ENCODE assay signal across 25 mouse cellular contexts in the genomic region with DNA sequence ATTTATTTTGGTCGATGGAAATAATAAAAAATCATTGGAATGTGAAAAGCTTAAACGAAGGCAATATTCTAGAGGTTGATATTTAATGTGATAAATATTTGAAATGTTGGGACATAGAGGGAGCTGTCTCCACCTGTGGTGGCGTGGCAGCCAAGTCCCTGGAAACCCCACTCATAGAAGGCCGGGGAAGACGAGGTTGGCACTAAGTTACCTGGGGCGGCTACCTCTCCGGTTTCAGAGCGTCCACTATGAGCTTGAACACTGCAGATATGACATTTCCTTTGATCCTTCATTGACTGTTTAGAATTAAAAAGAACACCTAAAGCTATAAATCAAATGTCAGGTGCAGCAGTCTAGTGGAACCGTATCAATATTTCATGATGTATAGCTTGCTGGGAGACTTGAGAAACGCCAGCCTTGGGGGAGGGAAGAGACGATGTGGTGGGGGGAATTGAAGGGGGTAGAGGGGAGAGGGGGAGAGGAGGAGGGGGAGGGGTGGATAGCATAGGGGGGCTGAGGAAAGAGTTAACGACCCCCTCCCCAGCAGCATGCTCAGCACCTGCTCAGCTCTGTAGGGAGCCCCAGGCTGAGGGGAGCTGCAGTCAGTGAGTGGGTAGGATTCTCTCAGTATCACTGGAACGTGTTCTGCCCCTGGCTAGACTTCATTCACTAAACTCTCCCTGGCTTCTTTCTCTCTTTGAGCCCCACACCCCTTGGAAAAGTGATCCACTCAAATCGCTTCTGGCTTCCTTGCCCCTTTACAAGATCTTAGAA.
DNase-seq lines count a peak whose midpoint lies in the region; ATAC-seq and TF ChIP-seq lines count a peak whose summit lies in the region.
"Had no signal": no experiment of that assay in that cellular context is flagged by ENCODE, and none has a peak within 500 bp of the region (broad histone marks: within the 10 kb centered on the region; RNA-seq: fewer than 3 reads in every experiment).

No protein-coding gene starts in this region.

- H3K4me2 ChIP-seq in forebrain, postnatal 0 days (ENCODE audit: low read depth) = no peak overlapping the region
- H3K4me2 ChIP-seq in midbrain, embryonic 12.5 days (replicated peaks) = no peak overlapping the region
- no peak overlapping the region for H3K4me2 ChIP-seq in midbrain, embryonic 11.5 days
- no peak overlapping the region for H3K4me2 ChIP-seq in midbrain, embryonic 14.5 days (ENCODE audit: low read length)
- no peak overlapping the region for H3K4me2 ChIP-seq in neural tube, embryonic 14.5 days (ENCODE audit: low read depth, low read length)
- H3K4me2 ChIP-seq: embryonic facial prominence, embryonic 13.5 days; heart, embryonic 15.5 days; kidney, embryonic 15.5 days; limb, embryonic 12.5 days; liver, embryonic 15.5 days; lung, embryonic 14.5 days; stomach, embryonic 15.5 days had no signal

- 69% methylated on average over 14 of the region's 14 CpGs for WGBS in forebrain, postnatal 0 days
- 77% methylated on average over 14 of the region's 14 CpGs for WGBS in forebrain, embryonic 10.5 days
- 72% methylated on average over 14 of the region's 14 CpGs for WGBS in midbrain, embryonic 12.5 days
- 74% methylated on average over 14 of the region's 14 CpGs for WGBS in midbrain, embryonic 11.5 days
- WGBS in midbrain, embryonic 14.5 days = 55% methylated on average over 14 of the region's 14 CpGs
- 63% methylated on average over 14 of the region's 14 CpGs for WGBS in neural tube, embryonic 14.5 days

- H3K27ac ChIP-seq in forebrain, postnatal 0 days (ENCODE audit: low read depth, low read length) = 0 out of 2 replicates have a peak overlapping the region, but pooled peaks have one; percentile 57
- no peak overlapping the region for H3K27ac ChIP-seq in forebrain, embryonic 10.5 days
- H3K27ac ChIP-seq in midbrain, embryonic 12.5 days (replicated peaks) = no peak overlapping the region
- no peak overlapping the region for H3K27ac ChIP-seq in midbrain, embryonic 11.5 days (ENCODE audit: low read depth, low read length)
- no peak overlapping the region for H3K27ac ChIP-seq in midbrain, embryonic 14.5 days (replicated peaks; ENCODE audit: low read depth, low read length)
- no peak overlapping the region for H3K27ac ChIP-seq in neural tube, embryonic 14.5 days (ENCODE audit: low read depth, low read length)
- H3K27ac ChIP-seq: embryonic facial prominence, embryonic 13.5 days; heart, embryonic 10.5 days; heart, embryonic 15.5 days; kidney, embryonic 15.5 days; limb, embryonic 12.5 days; liver, embryonic 15.5 days; stomach, embryonic 15.5 days had no signal

- no peaks in the 10 kb centered on the region for H3K36me3 ChIP-seq in forebrain, postnatal 0 days (ENCODE audit: insufficient read depth)
- H3K36me3 ChIP-seq in forebrain, embryonic 10.5 days (replicated peaks) = no peaks in the 10 kb centered on the region
- no peaks in the 10 kb centered on the region for H3K36me3 ChIP-seq in midbrain, embryonic 12.5 days
- no peaks in the 10 kb centered on the region for H3K36me3 ChIP-seq in midbrain, embryonic 11.5 days (ENCODE audit: control insufficient read depth, insufficient read depth, low read length)
- H3K36me3 ChIP-seq in midbrain, embryonic 14.5 days (ENCODE audit: control insufficient read depth, insufficient read depth, low read length) = no peaks in the 10 kb centered on the region
- no peaks in the 10 kb centered on the region for H3K36me3 ChIP-seq in neural tube, embryonic 14.5 days (ENCODE audit: control insufficient read depth, insufficient read depth, low read length)
- H3K36me3 ChIP-seq: embryonic facial prominence, embryonic 13.5 days; heart, embryonic 10.5 days; heart, embryonic 15.5 days; kidney, embryonic 15.5 days; limb, embryonic 12.5 days; liver, embryonic 15.5 days; stomach, embryonic 15.5 days had no signal

- no peaks in the 10 kb centered on the region for H3K9me3 ChIP-seq in forebrain, postnatal 0 days (ENCODE audit: low read length)
- H3K9me3 ChIP-seq in forebrain, embryonic 10.5 days = no peaks in the 10 kb centered on the region
- H3K9me3 ChIP-seq in midbrain, embryonic 12.5 days = no peaks in the 10 kb centered on the region
- H3K9me3 ChIP-seq in midbrain, embryonic 11.5 days (ENCODE audit: control insufficient read depth, low read length) = no peaks in the 10 kb centered on the region
- H3K9me3 ChIP-seq in midbrain, embryonic 14.5 days (ENCODE audit: control insufficient read depth, low read length) = no peaks in the 10 kb centered on the region
- no peaks in the 10 kb centered on the region for H3K9me3 ChIP-seq in neural tube, embryonic 14.5 days (ENCODE audit: control insufficient read depth, low read length)
- H3K9me3 ChIP-seq: embryonic facial prominence, embryonic 13.5 days; heart, embryonic 10.5 days; heart, embryonic 15.5 days; kidney, embryonic 15.5 days; limb, embryonic 12.5 days; liver, embryonic 15.5 days; stomach, embryonic 15.5 days had no signal

- TF ChIP-seq CTCF in forebrain, postnatal 0 days (IDR thresholded peaks at IDR 0.05; ENCODE audit: low read depth) = no peak

- no peaks in the 10 kb centered on the region for H3K27me3 ChIP-seq in forebrain, postnatal 0 days (ENCODE audit: insufficient read depth, low read length)
- no peaks in the 10 kb centered on the region for H3K27me3 ChIP-seq in forebrain, embryonic 10.5 days (ENCODE audit: poor library complexity, severe bottlenecking)
- H3K27me3 ChIP-seq in midbrain, embryonic 12.5 days = no peaks in the 10 kb centered on the region
- H3K27me3 ChIP-seq in midbrain, embryonic 11.5 days (ENCODE audit: control insufficient read depth, insufficient read depth, low read length) = no peaks in the 10 kb centered on the region
- H3K27me3 ChIP-seq in midbrain, embryonic 14.5 days (ENCODE audit: control insufficient read depth, insufficient read depth, low read length) = no peaks in the 10 kb centered on the region
- no peaks in the 10 kb centered on the region for H3K27me3 ChIP-seq in neural tube, embryonic 14.5 days (ENCODE audit: control insufficient read depth, insufficient read depth, low read length)
- H3K27me3 ChIP-seq: embryonic facial prominence, embryonic 13.5 days; heart, embryonic 15.5 days; kidney, embryonic 15.5 days; limb, embryonic 12.5 days; liver, embryonic 15.5 days; stomach, embryonic 15.5 days had no signal

- no peak overlapping the region for H3K4me3 ChIP-seq in forebrain, postnatal 0 days (ENCODE audit: low read depth, low read length)
- H3K4me3 ChIP-seq in forebrain, embryonic 10.5 days = no peak overlapping the region
- H3K4me3 ChIP-seq in midbrain, embryonic 12.5 days = no peak overlapping the region
- no peak overlapping the region for H3K4me3 ChIP-seq in midbrain, embryonic 11.5 days (ENCODE audit: low read depth, low read length)
- no peak overlapping the region for H3K4me3 ChIP-seq in midbrain, embryonic 14.5 days (replicated peaks; ENCODE audit: low read depth, low read length)
- no peak overlapping the region for H3K4me3 ChIP-seq in neural tube, embryonic 14.5 days (ENCODE audit: low read depth, low read length)
- H3K4me3 ChIP-seq: embryonic facial prominence, embryonic 13.5 days; heart, embryonic 10.5 days; heart, embryonic 15.5 days; kidney, embryonic 15.5 days; limb, embryonic 12.5 days; liver, embryonic 15.5 days; stomach, embryonic 15.5 days had no signal

- no peaks in the 10 kb centered on the region for H3K4me1 ChIP-seq in forebrain, postnatal 0 days (ENCODE audit: insufficient read depth)
- no peaks in the 10 kb centered on the region for H3K4me1 ChIP-seq in forebrain, embryonic 10.5 days
- no peaks in the 10 kb centered on the region for H3K4me1 ChIP-seq in midbrain, embryonic 12.5 days
- no peaks in the 10 kb centered on the region for H3K4me1 ChIP-seq in midbrain, embryonic 11.5 days (ENCODE audit: control insufficient read depth, insufficient read depth, low read length)
- H3K4me1 ChIP-seq in midbrain, embryonic 14.5 days (ENCODE audit: control insufficient read depth, insufficient read depth, low read length) = peaks cover 9% of the 10 kb centered on the region; the same call in 1 of the 2 replicates
- no peaks in the 10 kb centered on the region for H3K4me1 ChIP-seq in neural tube, embryonic 14.5 days (ENCODE audit: control insufficient read depth, insufficient read depth, low read length)
- H3K4me1 ChIP-seq: embryonic facial prominence, embryonic 13.5 days; heart, embryonic 10.5 days; heart, embryonic 15.5 days; kidney, embryonic 15.5 days; limb, embryonic 12.5 days; liver, embryonic 15.5 days; stomach, embryonic 15.5 days had no signal

- no peak overlapping the region for H3K9ac ChIP-seq in forebrain, postnatal 0 days
- no peak overlapping the region for H3K9ac ChIP-seq in midbrain, embryonic 12.5 days (replicated peaks)
- no peak overlapping the region for H3K9ac ChIP-seq in midbrain, embryonic 11.5 days (ENCODE audit: low read length)
- no peak overlapping the region for H3K9ac ChIP-seq in midbrain, embryonic 14.5 days (replicated peaks; ENCODE audit: low read length)
- no peak overlapping the region for H3K9ac ChIP-seq in neural tube, embryonic 14.5 days (replicated peaks; ENCODE audit: low read depth, low read length)
- H3K9ac ChIP-seq: embryonic facial prominence, embryonic 13.5 days; heart, embryonic 15.5 days; kidney, embryonic 15.5 days; limb, embryonic 12.5 days; liver, embryonic 15.5 days; lung, embryonic 14.5 days; stomach, embryonic 15.5 days had no signal

- ATAC-seq in forebrain, postnatal 0 days = peak; percentile 48; the same call in 1 of the 2 replicates
- peak; percentile 67 for ATAC-seq in midbrain, embryonic 12.5 days (ENCODE audit: low FRiP score, low read depth)
- no peak for ATAC-seq in midbrain, embryonic 11.5 days (ENCODE audit: low FRiP score)
- ATAC-seq in midbrain, embryonic 14.5 days (ENCODE audit: low FRiP score, low TSS enrichment) = peak; percentile 83
- peak; percentile 62; the same call in 1 of the 2 replicates for ATAC-seq in neural tube, embryonic 14.5 days (ENCODE audit: low read depth)
- ATAC-seq: intestine, postnatal 0 days; Patski had no signal

- DNase-seq in forebrain, postnatal 0 days = no peak
- DNase-seq in forebrain, embryonic 10.5 days (ENCODE audit: extremely low spot score, low spot score) = no peak
- no peak for DNase-seq in midbrain, embryonic 11.5 days (ENCODE audit: low spot score, missing footprints)
- DNase-seq in midbrain, embryonic 14.5 days = peak; percentile 64
- DNase-seq in cerebellum, adult 8-10 months = no peak
- DNase-seq in right cerebral cortex, postnatal 10 days (ENCODE audit: low spot score in 2 of 2) = no peak
- DNase-seq: adrenal gland, postnatal 14 days; cerebellum, adult 11-12 months; cerebellum, postnatal 10 days; gastrocnemius, postnatal 25 days; kidney, postnatal 25 days; lung, embryonic 14.5 days; lung, postnatal 14 days; right cerebral cortex, postnatal 25 days had no signal
